Mouse (Mus musculus) spleen, postnatal 10 days (tissue): ENCODE results near the gene Klhl12.
"Not testable (repeated sequence)": the region's sequence is repeated elsewhere in the genome, so short reads cannot be mapped to it uniquely, and the experiment has no call there.

Experiments used
- DNase-seq, 2 experiments: peaks; one replicate each; pipeline ENCODE4 v3.0.0; 2021 to 2022; ENCODE audit warnings: low spot score in 2 of 2

Gene Klhl12

DNA sequence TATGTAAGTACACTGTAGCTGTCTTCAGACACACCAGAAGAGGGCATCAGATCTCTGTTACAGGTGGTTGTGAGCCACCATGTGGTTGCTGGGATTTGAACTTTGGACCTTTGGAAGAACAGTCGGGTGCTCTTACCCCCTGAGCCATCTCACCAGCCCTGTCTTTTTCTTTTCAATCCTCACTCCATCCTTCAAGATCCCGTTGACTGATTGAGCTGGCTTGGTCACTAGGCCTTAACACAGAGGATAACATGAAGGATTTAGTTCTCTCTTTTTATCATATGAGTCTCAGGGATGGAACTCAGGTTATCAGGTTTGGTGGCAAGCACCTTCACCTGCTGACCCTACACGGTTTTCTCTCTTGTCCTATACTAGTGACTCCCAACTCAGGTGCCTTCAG, 6.8 kb upstream of the Klhl12 start:
- DNase-seq = not testable (repeated sequence)

GRCm38 (mm10) chr1:134450201-134450600, 5.1 kb upstream of the Klhl12 start:
- DNase-seq = no peak

DNA sequence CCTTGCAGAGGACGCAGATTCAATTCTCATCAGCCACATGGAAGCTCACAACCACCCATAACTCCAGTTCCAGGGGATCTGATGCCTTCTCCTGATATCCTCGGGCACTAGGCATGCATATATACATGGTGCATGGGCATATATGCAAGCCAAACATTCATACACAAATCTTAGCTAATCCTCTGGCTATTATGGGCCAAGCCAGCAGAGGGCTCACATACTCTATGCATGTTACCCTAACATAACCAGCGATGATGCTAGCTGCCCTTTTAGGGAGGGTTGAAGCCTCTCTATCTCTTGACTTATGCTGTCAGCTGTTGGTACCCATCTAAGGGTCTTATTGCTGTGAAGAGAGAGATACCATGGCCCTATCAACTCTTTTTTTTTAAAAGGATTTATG, 4.3 kb upstream of the Klhl12 start:
- peak; percentile 63 to 78 for DNase-seq

- DNase-seq = no peak
Observed at GRCm38 (mm10) chr1:134456060-134456459, 729 bp downstream of the Klhl12 start.

DNA sequence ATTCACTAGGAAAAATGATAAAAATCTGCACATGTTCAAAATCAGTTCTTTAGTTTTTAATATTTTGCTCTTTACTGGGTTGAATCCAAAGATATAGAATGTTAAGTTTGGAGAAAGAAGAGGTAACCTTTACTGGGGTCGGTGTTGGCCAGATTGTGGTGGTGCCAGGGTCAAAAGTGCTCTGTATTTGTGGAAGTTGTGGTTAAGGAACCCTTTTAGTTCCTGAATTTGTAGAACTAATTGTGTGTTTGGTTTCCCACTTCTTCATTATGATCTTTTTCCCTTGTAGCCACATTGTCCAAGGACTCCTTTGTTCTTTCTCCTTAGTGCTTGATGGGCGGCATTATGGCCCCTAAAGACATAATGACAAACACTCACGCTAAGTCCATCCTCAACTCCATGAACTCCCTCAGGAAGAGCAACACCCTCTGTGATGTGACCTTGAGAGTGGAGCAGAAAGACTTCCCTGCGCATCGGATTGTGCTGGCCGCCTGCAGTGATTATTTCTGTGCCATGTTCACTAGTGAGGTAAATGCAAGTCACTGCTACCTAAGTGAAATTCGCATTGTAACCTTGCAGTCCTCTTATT, 2.9 kb downstream of the Klhl12 start:
- DNase-seq = no peak

DNA sequence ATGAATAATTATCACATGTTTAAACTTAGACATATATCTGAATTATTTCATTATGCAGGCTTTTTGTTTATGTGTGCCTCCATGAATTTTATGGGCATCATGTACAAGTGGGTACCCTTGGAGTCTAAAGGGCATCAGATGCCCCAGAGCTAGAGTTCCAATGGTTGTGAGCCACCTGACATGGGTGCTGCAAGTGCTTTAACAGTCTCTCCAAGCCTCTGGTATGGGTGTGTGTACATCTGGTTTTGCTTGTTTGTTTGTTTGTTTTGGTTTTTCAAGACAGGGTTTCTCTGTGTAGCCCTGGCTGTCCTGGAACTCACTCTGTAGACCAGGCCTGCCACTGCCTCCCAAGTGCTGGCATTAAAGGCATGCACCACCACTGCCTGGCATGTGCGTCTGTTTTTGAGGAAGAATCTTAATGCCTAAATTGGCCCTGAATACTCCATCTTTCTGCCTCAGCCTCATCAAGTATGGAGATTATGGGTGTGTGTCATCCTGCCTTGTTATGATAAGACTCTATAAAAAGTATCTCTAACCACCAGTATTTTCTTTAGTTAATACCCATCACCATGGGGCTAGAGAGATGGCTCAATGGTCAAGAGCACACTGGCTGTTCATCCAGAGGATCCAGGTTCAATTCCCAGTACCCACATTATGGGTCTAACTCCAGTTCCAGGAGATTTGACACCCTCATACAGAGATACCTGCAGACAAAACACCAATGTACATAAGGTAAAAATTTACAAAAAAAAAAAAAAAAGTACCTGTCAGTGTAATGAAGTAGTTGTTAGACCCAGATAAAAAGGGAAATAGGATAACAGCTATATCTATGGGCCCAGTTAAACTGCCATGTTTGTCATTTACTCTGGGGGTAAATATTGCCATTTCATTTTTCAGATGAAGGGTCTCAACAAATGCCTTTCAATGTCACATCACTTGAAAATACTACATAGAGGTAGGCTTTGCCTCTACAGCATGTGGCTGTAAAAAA, 5.3 kb downstream of the Klhl12 start:
- DNase-seq = peak; percentile 37 to 61

DNA sequence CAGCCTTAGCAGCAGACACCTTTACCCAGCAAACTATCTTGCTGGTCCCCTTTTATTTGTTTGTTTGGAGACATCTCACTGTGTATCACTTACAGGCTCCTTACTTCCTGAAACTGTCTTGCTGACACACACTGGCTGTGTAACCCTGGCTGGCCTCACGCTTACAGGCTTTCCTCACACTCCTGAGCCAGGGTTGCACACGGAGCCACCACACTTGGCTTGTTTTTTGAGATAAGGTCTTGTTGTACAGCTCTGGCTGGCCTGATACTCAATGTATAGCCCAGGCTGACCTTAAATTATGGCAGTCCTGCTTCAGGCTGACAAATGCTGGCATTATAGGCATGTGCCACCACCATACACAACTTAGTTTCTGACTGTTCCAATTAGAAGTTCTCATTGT, 29.3 kb downstream of the Klhl12 start:
- DNase-seq = no peak

DNA sequence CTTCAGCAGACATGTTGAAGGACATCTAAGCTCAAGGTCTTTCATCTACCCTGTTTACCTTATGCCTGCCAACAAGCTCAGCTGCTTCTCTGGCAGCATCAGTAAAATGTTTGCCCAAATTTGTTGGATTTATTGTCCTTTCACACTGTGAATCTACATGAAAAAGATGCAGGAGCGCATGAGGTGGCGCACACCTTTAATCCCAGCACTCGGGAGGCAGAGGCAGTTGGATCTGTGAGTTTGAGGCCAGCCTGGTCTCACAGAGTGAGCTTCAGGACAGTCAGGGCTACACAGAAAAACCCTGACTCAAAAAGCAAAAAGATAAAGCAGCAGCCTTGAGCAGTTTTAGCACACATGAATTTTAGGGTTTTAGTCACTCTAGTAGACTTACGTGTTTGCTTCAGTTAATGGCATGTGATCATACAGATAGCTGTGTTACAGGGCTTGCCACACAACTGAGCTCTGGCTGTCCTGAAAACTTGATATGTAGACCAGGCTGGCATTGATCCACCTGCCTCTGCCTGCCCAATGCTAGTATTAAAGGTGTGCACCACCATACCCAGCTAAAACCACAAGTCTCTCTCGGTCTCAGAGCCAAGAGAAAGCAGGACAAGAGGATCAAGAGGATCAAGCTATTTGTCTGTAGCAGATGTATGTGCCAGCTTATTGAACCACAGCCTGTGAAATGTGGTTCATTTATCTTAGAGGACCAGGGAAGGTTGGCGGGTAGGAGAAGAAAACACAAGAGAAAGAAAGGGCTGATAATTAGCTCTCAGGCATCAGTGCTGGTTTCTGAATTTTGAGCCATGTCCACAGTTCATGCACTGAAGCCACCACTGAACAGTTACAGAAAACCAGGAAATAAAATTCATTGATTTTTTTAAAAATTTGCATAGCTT, 35.8 kb downstream of the Klhl12 start:
- DNase-seq = no peak

- no peak for DNase-seq
Observed at GRCm38 (mm10) chr1:134492276-134492675, 36.9 kb downstream of the Klhl12 start.

DNA sequence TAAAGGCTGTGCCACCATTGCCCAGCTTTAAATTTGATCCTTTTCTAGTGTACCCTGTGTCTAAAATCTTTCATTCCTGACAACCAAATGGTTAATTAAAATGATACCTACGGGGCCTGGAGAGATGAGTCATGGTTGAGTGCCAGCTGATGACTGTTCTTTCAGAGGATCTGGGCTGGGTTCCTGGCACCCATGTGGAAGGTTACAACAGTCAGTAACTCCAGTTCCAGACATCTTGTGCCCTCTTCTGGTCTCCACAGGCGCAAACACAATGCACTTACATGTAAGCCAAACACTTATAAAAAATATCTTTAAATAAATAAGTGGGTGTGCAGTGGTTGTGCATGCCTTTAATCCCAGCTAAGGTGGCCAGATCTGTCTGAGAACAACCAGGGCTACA, 38.2 kb downstream of the Klhl12 start:
- DNase-seq = no peak

- DNase-seq = no peak
Observed at GRCm38 (mm10) chr1:134493956-134494355, 38.6 kb downstream of the Klhl12 start.

DNA sequence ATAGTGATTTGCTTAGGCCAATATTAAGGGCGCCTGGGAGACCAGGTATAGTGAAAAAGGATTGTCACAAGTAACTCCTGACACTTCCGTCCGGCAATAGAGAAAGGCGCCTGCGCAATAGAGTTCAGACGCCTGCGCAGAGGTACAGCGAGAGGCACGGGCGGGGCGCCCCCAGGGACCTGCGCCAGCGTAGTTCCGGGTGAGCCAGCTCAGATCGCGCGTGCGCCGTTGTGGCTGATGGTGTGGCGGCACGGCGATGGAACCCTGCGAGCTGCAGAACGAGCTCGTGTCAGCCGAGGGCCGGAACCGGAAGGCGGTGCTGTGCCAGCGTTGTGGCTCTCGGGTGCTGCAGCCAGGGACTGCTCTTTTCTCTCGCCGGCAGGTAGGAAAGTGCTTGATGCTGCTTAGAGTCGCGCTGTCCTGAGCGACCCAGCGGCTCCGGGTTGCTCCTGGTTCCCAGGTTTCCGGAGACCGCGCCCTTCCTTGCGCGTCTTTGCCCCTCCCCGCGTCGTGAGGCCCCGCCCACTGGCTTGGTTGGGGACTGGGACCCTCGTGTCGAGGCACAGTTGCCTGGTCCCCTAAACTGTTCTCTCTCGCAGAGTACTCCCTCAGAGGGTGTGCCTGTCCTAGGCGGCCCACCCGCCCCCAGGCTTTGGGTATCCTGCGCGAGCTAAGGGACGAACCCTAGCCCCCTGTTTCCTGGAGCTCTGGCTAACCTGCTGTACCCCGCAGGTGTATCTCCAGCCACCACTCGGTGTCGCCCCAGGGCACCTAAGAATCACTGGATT, 39.3 kb downstream of the Klhl12 start, which contains the start of gene Rabif:
TSS of gene Rabif (plus strand) at position 221 of the 788 bp plus-strand sequence.
- peak; percentile 96 to 99 for DNase-seq

DNA sequence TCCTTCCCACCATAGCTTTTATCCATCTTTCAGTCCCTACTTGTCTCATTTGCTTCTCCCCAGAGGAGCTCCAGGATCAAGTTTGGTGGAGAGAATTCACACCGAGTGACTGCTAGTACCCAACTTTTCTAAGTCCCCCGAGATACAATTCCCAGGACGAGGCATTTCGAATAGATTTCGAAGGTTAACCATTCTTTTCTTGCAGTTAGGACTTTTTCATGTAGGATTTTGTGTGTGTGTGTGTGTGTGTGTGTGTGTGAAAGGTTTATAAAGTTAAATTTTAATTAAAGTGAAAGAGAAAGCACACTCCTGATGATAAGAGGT, 39.8 kb downstream of the Klhl12 start:
- no peak for DNase-seq

DNA sequence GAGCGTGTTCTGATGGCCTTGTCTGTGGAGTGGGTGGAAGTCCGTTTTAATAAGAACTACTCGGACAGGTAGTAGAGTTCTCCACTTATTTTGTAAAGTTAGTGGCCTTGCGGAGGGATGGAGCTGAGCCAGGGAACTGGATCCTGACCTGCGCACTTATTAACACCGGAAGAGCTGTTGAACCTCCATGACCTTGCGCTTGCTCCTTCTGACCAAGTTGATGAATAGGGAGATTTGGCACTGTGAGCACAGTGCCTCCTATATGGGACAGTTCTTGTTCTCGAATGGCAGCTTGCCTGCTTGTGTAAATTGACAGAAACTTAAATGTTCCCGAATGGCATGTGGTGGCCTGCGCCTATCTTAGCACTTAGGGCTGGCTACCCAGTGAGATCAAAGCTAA, 40.7 kb downstream of the Klhl12 start:
- no peak for DNase-seq

- no peak for DNase-seq
Observed at GRCm38 (mm10) chr1:134500916-134501315, 45.6 kb downstream of the Klhl12 start.

DNA sequence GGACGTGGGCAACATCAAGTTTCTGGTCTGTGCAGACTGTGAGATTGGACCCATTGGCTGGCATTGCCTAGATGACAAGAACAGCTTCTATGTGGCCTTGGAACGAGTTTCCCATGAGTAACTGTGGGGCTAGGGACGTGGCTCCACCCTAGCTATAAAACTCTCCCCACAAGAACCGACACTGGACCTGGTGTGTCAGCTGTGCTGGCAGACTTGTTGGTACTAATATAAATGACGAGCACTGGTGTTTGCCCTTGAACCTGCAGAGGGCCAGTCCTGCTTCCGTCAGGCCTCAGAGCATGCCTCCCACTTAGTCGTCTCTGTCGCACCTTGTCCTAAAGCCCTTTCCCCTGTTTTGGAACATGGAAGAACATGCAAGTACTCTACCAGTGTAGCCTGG, 50.9 kb downstream of the Klhl12 start:
- DNase-seq = no peak

DNA sequence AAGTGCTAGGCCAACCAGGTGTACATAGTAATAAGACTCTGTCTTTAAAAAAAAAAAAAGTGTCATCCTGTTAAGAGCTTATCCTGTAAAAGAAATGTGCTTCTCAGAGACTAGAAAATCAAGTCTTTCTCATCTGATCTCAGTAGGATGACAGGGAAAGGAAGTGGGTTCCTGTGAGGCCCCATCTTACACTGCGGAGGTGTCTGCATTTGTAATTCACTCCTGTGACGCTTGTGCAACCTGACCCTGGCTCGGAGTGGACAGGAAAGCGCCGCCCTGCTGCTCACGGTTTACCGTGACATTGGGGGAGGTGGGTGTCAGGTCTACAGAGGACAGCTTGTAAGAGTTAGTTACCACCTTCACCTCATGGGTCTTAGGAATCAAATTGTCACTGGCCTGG, 54.7 kb downstream of the Klhl12 start:
- DNase-seq = no peak

- DNase-seq = no peak
Observed at GRCm38 (mm10) chr1:134512183-134512582, 56.9 kb downstream of the Klhl12 start.

DNA sequence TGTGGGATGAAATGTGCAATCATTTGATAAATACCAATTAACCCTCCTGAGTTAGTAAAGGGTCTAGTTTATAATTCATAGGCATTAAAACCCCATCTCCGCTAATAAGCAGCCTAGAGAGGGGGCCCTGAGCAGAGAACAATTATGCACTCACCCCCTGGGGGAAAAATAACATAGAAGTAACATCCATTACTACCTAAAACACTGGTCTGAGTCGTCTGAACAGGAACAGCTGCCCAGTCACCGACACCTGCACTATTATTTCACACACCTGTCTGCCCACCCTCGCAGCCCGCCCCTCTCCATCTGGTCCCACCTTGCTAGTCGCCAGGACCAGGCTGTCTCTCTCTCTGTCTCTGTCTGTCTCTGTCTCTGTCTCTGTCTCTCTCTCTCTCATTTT, 57.3 kb downstream of the Klhl12 start:
- DNase-seq = no peak

DNA sequence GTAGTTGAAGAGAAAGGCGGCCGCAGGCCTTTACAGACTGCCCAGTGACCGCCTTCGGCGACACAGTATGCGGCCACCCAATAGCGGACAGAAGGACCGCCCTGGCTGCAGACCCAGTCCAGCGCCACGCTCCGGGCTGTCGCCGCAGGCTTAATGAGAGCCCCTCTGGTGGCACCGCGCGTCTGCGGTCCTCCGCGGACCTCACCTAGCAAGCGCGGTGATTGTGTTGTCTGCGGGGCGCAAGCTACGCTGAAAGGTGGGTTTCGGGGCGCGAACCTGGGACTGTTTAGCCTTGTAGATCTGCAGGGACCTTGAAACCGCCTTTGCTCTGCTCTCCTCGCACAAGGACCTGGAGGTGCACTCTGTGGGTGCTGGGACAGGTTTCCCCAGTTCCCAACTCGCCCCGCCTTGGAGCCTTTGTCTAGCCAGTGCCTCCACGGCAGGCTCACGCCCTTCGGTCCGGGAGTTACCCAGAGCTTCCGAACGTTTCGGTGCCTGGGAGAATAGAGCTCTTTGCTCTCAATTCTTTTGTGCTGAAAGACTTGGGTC, 58.1 kb downstream of the Klhl12 start:
- DNase-seq = no peak
